Mouse (Mus musculus) ovary, adult 18-20 months (tissue): Measurements from ENCODE around the gene Surf1.

Source experiments
- DNase-seq: peaks from one replicate; pipeline ENCODE4 v3.0.0; 2022; ENCODE audit warnings: low spot score, mixed read lengths

Gene Surf1

GRCm38 (mm10) chr2:26915927-26916728 lies at the start of gene Surf1, which contains the start of gene Surf2:
Surf1 (minus strand) TSS chr2:26916530.
Surf2 (plus strand) TSS chr2:26916367.
- DNase-seq, result peak; percentile 67

GRCm38 (mm10) chr2:26964724-26965370 lies 48.5 kb upstream of the Surf1 start:
- no peak for DNase-seq

- peak; percentile 88 for DNase-seq
Observed at GRCm38 (mm10) chr2:26963923-26964723, 47.8 kb upstream of the Surf1 start, which contains the start of gene Rexo4. Rexo4 (minus strand) TSS chr2:26964386.

GRCm38 (mm10) chr2:26960756-26961155 lies 44.4 kb upstream of the Surf1 start:
- no peak for DNase-seq

GRCm38 (mm10) chr2:26957488-26957859 lies 41.1 kb upstream of the Surf1 start:
- DNase-seq, result no peak

GRCm38 (mm10) chr2:26956811-26957487 lies 40.6 kb upstream of the Surf1 start:
- no peak for DNase-seq

GRCm38 (mm10) chr2:26954735-26955395 lies 38.5 kb upstream of the Surf1 start:
- no peak for DNase-seq

GRCm38 (mm10) chr2:26952866-26953265 lies 36.5 kb upstream of the Surf1 start:
- DNase-seq, result no peak

- no peak for DNase-seq
Observed at GRCm38 (mm10) chr2:26952193-26952592, 35.9 kb upstream of the Surf1 start.

- DNase-seq, result no peak
Observed at GRCm38 (mm10) chr2:26951346-26951905, 35.1 kb upstream of the Surf1 start.

- no peak for DNase-seq
Observed at GRCm38 (mm10) chr2:26950411-26950810, 34.1 kb upstream of the Surf1 start.

GRCm38 (mm10) chr2:26943253-26943652 lies 26.9 kb upstream of the Surf1 start:
- DNase-seq, result no peak

GRCm38 (mm10) chr2:26941539-26941938 lies 25.2 kb upstream of the Surf1 start:
- DNase-seq, result no peak

GRCm38 (mm10) chr2:26936425-26936824 lies 20.1 kb upstream of the Surf1 start:
- no peak for DNase-seq

- DNase-seq, result no peak
Observed at GRCm38 (mm10) chr2:26935286-26935685, 19.0 kb upstream of the Surf1 start.

GRCm38 (mm10) chr2:26933304-26934055 lies 17.1 kb upstream of the Surf1 start, which contains the start of the genes Surf4 and Stkld1:
Surf4 (minus strand) TSS chr2:26933928.
Stkld1 (plus strand) TSS chr2:26934047.
- peak; percentile 94 for DNase-seq

GRCm38 (mm10) chr2:26932473-26933303 lies 16.4 kb upstream of the Surf1 start:
- no peak for DNase-seq

GRCm38 (mm10) chr2:26930390-26930789 lies 14.1 kb upstream of the Surf1 start:
- no peak for DNase-seq
